Mouse (Mus musculus): Measurements from ENCODE around the gene Gab1. TPM values are rescaled to one million over a fixed set of nuclear protein-coding genes. Genes with fewer than 3 reads are reported as not detected.

Gene Gab1
- total and polyA plus RNA-seq, 3 experiments, result 4.0 to 8.1 TPM; not detected in 1

DNA sequence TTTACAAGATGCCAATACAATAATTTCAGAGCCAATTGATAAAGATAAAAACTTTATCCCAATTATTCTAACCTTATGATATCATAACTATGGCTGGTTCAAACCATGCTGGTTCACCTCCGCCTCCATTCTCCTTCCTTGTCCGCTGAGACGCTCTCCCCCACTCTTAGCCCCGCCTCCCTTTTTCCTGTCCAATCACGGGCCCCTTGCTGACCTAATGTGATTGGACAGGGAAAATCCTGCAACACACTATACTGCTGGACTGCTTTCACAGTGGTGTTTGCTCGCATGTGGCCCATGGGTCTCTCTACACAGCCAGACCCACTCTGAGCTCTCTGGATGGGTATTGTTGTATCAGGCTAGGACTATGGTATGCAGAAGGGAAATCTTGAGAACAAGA lies 38.2 kb upstream of the Gab1 start:
- no peak overlapping the region for H3K9ac ChIP-seq (ENCODE audit: control insufficient read depth, low read depth, low read length, poor library complexity, severe bottlenecking)
- H3K9me3 ChIP-seq (replicated peaks; ENCODE audit: insufficient read depth, low read length), result no peaks in the 10 kb centered on the region
- no peaks in the 10 kb centered on the region for H3K4me1 ChIP-seq (ENCODE audit: control insufficient read depth in 1 of 2, insufficient read depth in 2 of 2, low read length in 2 of 2)
- H3K27ac ChIP-seq (ENCODE audit: control insufficient read depth, low read depth, low read length), result no peak overlapping the region
- no peak for TF ChIP-seq SIN3A (IDR thresholded peaks at IDR 0.05; ENCODE audit: low read length)
- TF ChIP-seq ZMIZ1 (IDR thresholded peaks at IDR 0.05; ENCODE audit: low read depth, low read length), result no peak
- TF ChIP-seq ELF1 (IDR thresholded peaks at IDR 0.05; ENCODE audit: low read depth, low read length), result no peak
- no peak for TF ChIP-seq ZKSCAN1 (IDR thresholded peaks at IDR 0.05; ENCODE audit: low read depth, low read length)
- no peak for TF ChIP-seq UBTF (IDR thresholded peaks at IDR 0.05; ENCODE audit: borderline replicate concordance, insufficient read depth, low read depth, low read length)
- no peak for TF ChIP-seq SMC3 (IDR thresholded peaks at IDR 0.05; ENCODE audit: low read depth, low read length)
- TF ChIP-seq BHLHE40 (IDR thresholded peaks at IDR 0.05; ENCODE audit: borderline replicate concordance, low read depth, low read length), result no peak
- no peak for TF ChIP-seq GATA1 (IDR thresholded peaks at IDR 0.05; ENCODE audit: low read depth, low read length)
- TF ChIP-seq USF1 (IDR thresholded peaks at IDR 0.05; ENCODE audit: low read depth, low read length), result no peak
- TF ChIP-seq POLR2AphosphoS5 (IDR thresholded peaks at IDR 0.05; ENCODE audit: borderline replicate concordance, low read depth, low read length), result no peak
- DNase-seq (ENCODE audit: low read depth, low spot score), result no peak
- H3K4me3 ChIP-seq (ENCODE audit: control insufficient read depth in 1 of 2, insufficient read depth in 1 of 2, low read depth in 2 of 2, low read length in 2 of 2), result no peak overlapping the region
- no peaks in the 10 kb centered on the region for H3K79me2 ChIP-seq (ENCODE audit: control insufficient read depth, insufficient read depth, low read length, poor library complexity)
- peaks cover 0 to 6% of the 10 kb centered on the region in 2 experiments; a peak in 2 of 4 replicates for H3K27me3 ChIP-seq (ENCODE audit: control insufficient read depth in 1 of 2, insufficient read depth in 2 of 2, low read length in 2 of 2)
- H3K36me3 ChIP-seq (ENCODE audit: control insufficient read depth in 1 of 2, insufficient read depth in 2 of 2, low read length in 2 of 2), result no peaks in the 10 kb centered on the region

DNA sequence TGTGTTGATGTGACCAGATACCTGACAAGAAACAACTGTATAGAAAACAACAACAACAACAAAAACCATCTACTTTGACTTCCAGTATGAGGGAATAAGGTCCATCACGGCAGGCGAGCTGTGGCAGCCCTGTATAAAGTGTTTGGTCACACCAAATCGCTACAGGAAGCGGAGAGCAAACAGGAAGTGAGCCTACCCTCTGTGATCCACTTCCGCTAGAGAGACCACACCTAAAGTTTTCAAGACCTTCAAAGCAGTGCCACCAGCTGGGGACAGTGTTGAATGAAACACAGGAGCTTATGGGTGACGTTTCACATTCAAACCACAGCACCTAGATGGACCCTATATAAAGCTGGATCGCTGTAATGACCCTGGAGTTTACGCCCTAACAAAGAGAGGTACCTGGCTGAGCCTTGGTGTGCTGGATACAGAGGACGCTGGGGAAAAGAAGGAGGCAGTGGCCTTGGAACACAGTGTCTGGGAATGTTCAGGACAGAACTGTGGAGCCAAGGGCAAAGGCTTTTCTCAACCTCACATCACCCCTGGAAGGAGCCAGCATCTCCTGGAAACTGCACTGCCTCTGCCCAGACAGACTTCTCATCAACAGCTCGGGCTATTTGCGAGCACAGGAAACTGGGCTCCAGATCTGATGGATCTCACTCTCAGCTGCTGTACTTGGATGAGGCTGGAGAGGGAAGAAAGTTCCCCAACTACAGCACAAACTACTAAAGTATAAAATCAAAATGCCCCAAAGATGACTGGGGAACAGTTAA lies 36.3 kb upstream of the Gab1 start:
- TF ChIP-seq NRF1 (IDR thresholded peaks at IDR 0.05; ENCODE audit: insufficient read depth, low read depth, low read length, poor library complexity, severe bottlenecking) (no peak), USF2 (IDR thresholded peaks at IDR 0.05; ENCODE audit: borderline replicate concordance in 1 of 2, insufficient read depth in 1 of 2, low read depth in 1 of 2, low read length in 2 of 2) (no peak), ZMIZ1 (IDR thresholded peaks at IDR 0.05; ENCODE audit: low read depth, low read length) (no peak), POLR2AphosphoS2 (IDR thresholded peaks at IDR 0.05; ENCODE audit: low read length) (no peak), ZC3H11A (IDR thresholded peaks at IDR 0.05; ENCODE audit: low read depth, low read length) (no peak), EP300 (IDR thresholded peaks at IDR 0.05; ENCODE audit: low read depth in 1 of 2, low read length in 2 of 2) (no peak), CHD2 (IDR thresholded peaks at IDR 0.05; ENCODE audit: low read length) (no peak), ELF1 (IDR thresholded peaks at IDR 0.05; ENCODE audit: low read depth, low read length) (no peak), CTCF (IDR thresholded peaks at IDR 0.05 in 2 of 3, conservative IDR thresholded peaks at IDR 0.05 in 1 of 3; ENCODE audit: control insufficient read depth in 1 of 3, insufficient read depth in 1 of 3, low read depth in 2 of 3, low read length in 3 of 3, poor library complexity in 1 of 3, severe bottlenecking in 1 of 3) (no peak), MEF2A (IDR thresholded peaks at IDR 0.05; ENCODE audit: extremely low read depth, insufficient replicate concordance, low read depth, low read length, poor library complexity, severe bottlenecking) (no peak), MAX (IDR thresholded peaks at IDR 0.05; ENCODE audit: low read length) (no peak), TCF12 (IDR thresholded peaks at IDR 0.05; ENCODE audit: low read depth, low read length) (no peak), BHLHE40 (IDR thresholded peaks at IDR 0.05; ENCODE audit: borderline replicate concordance, low read depth, low read length) (no peak), JUND (IDR thresholded peaks at IDR 0.05; ENCODE audit: low read depth, low read length) (no peak), ZKSCAN1 (IDR thresholded peaks at IDR 0.05; ENCODE audit: low read depth, low read length) (no peak)
- Histone ChIP-seq H3K27me3 (ENCODE audit: control insufficient read depth in 1 of 2, insufficient read depth in 2 of 2, low read length in 2 of 2) (peaks cover 0 to 5% of the 10 kb centered on the region in 2 experiments; a peak in 2 of 4 replicates), H3K9me3 (replicated peaks; ENCODE audit: insufficient read depth, low read length) (no peaks in the 10 kb centered on the region), H3K4me3 (ENCODE audit: control insufficient read depth in 1 of 2, insufficient read depth in 1 of 2, low read depth in 2 of 2, low read length in 2 of 2) (no peak overlapping the region), H3K27ac (ENCODE audit: control insufficient read depth, low read depth, low read length) (no peak overlapping the region), H3K36me3 (ENCODE audit: control insufficient read depth in 1 of 2, insufficient read depth in 2 of 2, low read length in 2 of 2) (no peaks in the 10 kb centered on the region), H3K4me1 (ENCODE audit: control insufficient read depth in 1 of 2, insufficient read depth in 2 of 2, low read length in 2 of 2) (no peaks in the 10 kb centered on the region), H3K9ac (ENCODE audit: control insufficient read depth, low read depth, low read length, poor library complexity, severe bottlenecking) (no peak overlapping the region), H3K79me2 (ENCODE audit: control insufficient read depth, insufficient read depth, low read length, poor library complexity) (no peaks in the 10 kb centered on the region)
- DNase-seq (ENCODE audit: low read depth, low spot score), result no peak
